Mouse (Mus musculus): ENCODE data around the gene Epha1.

DNA sequence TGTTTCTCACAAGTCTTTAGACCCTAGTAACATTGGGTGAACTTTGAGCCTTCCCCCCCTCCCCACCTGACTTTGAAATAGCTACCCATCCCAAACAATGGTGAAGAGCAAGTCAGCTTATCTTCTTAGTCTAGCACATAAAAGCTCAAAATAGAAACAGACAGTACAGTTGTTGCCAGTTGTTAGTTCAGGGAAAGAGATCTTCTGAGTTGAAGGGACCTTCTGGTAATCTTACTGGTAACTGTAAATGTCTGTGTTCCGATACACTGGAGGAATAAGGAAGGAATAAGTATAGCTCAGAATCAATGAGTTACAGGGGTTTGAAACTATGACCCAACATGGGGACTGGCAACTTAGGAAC is 20.6 kb downstream of the Epha1 start:
- TF ChIP-seq POLR2A (IDR thresholded peaks at IDR 0.05; ENCODE audit: insufficient read depth, low read depth, low read length) (no peak), CTCF (IDR thresholded peaks at IDR 0.05; ENCODE audit: insufficient read depth, low read depth, low read length) (no peak)
